Mouse (Mus musculus) kidney, embryonic 16.5 days (tissue): ENCODE measurements around the gene Tiprl. TPM values are rescaled to one million over a fixed set of nuclear protein-coding genes. Genes with fewer than 3 reads are reported as not detected.

ENCODE experiments used
- ATAC-seq: fragments of 200-750 bp; cut with Nextera tagmentation; 2 replicates; pipeline ENCODE4 v1.8.0; 2017; ENCODE audit warnings: moderate TSS enrichment; ENCODE audit not compliant: low FRiP score, low TSS enrichment
- H3K27ac ChIP-seq: fragments of 300-500 bp; sonication (generic); 2 replicates; pipeline ENCODE4 v1.5.1; 2014; ENCODE audit warnings: low read length
- H3K27me3 ChIP-seq: fragments of 300-500 bp; sonication (generic); 2 replicates; pipeline ENCODE4 v1.6.1; 2014; ENCODE audit warnings: low read length, control low read depth, mixed read lengths; ENCODE audit not compliant: insufficient read depth
- H3K36me3 ChIP-seq: fragments of 300-500 bp; sonication (generic); 2 replicates; pipeline ENCODE4 v1.6.1; 2014; ENCODE audit warnings: low read length, control low read depth, mixed read lengths; ENCODE audit not compliant: insufficient read depth
- H3K4me1 ChIP-seq: fragments of 300-500 bp; sonication (generic); 2 replicates; pipeline ENCODE4 v1.6.1; 2014; ENCODE audit warnings: low read length, control low read depth, mixed read lengths; ENCODE audit not compliant: insufficient read depth
- H3K4me2 ChIP-seq: fragments of 300-500 bp; sonication (generic); replicated peaks from 2 replicates; pipeline ENCODE4 v1.6.1; 2014; ENCODE audit warnings: low read depth, low read length
- H3K4me3 ChIP-seq: fragments of 300-500 bp; sonication (generic); 2 replicates; pipeline ENCODE4 v1.5.1; 2014; ENCODE audit warnings: mild to moderate bottlenecking, low read length
- H3K9ac ChIP-seq: fragments of 300-500 bp; sonication (generic); replicated peaks from 2 replicates; pipeline ENCODE4 v1.6.1; 2014; ENCODE audit warnings: low read length
- H3K9me3 ChIP-seq: fragments of 300-500 bp; sonication (generic); 2 replicates; pipeline ENCODE4 v1.6.1; 2016; ENCODE audit warnings: low read length, control low read depth
- WGBS: fragments of 180-500 bp; shearing (Covaris S2); extraction: QIAGEN DNeasy Blood & Tissue Kit; methylation state at CpG from one replicate; pipeline ENCODE4 v1.1.7; 2014; 5-methylcytosine and 5-hydroxymethylcytosine counted together
- polyA plus RNA-seq: library from polyadenylated mRNA; unstranded; fragments of >200 nt; fragmentation: Nextera tagmentation; extraction: Ambion mirVana; gene quantifications from 2 replicates; pipeline ENCODE4 v1.2.1, GENCODE M21; 2015

The Tiprl gene
- polyA plus RNA-seq = 112 and 115 TPM in 2 replicates

DNA sequence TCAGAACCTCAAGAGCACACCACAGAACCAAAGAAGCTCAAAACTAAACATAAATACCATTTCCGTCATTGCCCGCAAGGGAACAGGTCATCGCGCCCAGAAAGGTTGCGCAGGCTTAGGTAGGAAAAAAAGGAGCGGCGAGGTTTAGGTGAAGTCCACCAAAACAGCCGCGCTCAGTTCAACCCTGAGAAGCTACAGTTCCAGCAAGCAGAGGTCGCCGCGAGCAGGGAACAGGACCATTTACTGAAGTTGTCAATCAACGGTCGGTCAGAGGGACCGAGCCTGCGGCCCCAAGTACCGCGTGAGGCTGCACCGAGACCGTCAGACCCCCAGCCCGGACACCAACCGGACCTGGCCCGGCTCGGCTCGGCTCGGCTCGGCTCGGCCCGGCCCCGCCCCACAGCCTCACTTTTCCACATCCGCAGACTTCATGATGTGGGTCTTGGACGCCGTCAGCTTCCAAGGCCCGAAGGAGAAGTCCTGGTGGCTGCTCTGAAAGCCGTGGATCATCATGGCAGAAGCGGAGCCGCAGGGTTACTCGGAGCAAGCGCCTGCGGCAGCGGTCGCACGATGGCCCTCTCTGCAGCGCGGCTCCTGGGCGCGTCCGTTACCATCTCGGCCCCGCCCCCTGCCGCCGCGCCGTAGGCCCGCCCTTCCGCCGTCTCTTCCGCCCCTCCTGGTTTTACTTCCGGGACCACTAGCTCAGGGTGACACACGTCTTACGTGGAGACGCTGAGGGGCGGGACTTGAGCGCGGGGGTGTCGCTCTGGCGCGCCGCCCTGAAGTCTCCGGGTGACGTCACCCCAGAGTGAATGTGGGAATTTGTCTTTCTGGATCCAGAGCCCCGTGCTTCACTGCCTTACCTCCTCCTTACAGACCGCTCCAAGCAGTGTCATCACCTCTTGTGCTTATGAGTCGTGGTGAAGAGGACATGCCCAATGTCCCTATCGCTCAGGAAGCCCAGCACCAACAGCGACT is at the start of gene Tiprl:
Gene Tiprl (minus strand): TSS at position 676 of the 978 bp plus-strand sequence.
- WGBS = under 1% methylated on average over 76 of the region's 76 CpGs
- ATAC-seq = peak; percentile 99
- peak within 1 kb of the TSS; percentile 97 for H3K27ac ChIP-seq
- peaks cover 23% of the 10 kb centered on the region for H3K4me1 ChIP-seq
- H3K9me3 ChIP-seq = no peaks in the 10 kb centered on the region
- no peaks in the 10 kb centered on the region for H3K36me3 ChIP-seq
- peak within 1 kb of the TSS; percentile 86 for H3K4me2 ChIP-seq
- H3K4me3 ChIP-seq = peak within 1 kb of the TSS; percentile 97
- peak within 1 kb of the TSS; percentile 91 for H3K9ac ChIP-seq
- no peaks in the 10 kb centered on the region for H3K27me3 ChIP-seq

DNA sequence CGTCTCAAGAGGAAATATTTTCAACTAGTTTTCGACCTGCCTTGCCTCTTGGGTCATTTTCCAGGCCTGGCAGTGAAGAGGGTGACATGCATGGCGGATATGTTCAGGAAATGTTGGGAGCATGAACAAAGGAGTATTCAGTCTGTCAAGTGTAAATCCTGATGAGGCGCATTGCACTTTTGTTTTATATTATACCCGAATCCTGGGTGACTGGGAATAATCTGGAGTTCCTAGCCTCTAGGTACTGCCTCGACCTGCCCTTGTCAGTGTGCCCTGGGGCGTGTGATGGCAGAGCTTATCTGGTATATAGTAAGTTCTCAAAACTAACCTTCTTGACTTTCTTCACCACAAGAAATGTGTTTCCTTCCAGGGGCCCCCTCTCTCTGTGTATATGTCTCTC is 47.3 kb upstream of the Tiprl start:
- 66% methylated on average over 7 of the region's 7 CpGs for WGBS
- H3K27ac ChIP-seq = no peak overlapping the region
- no peak for ATAC-seq
- H3K9ac ChIP-seq = no peak overlapping the region
- H3K27me3 ChIP-seq = no peaks in the 10 kb centered on the region
- no peaks in the 10 kb centered on the region for H3K36me3 ChIP-seq
- no peak overlapping the region for H3K4me3 ChIP-seq
- peaks cover 31% of the 10 kb centered on the region for H3K4me1 ChIP-seq
- no peak overlapping the region for H3K4me2 ChIP-seq
- no peaks in the 10 kb centered on the region for H3K9me3 ChIP-seq

DNA sequence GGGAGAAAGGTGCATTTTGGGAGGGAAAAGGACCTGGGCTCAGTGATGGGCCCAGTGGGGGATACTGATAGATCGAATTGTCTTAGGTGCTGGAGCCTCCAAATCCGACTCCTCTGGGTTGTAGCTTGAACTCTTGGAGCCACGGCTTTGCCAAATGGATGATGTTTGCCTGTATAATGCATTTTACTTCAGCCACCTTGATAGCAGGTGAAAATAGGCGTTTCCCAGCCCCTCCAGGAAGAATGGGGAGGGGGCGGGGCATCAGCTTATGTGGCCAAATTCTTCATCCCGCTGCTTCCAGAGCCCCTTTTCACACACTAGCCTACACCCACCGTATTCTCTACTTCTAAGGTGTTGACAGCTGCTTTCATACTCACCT is 46.2 kb upstream of the Tiprl start:
- no peak for ATAC-seq
- Histone ChIP-seq H3K4me2 (peak overlapping the region; percentile 80), H3K36me3 (no peaks in the 10 kb centered on the region), H3K4me3 (peak overlapping the region; percentile 62), H3K9ac (peak overlapping the region; percentile 79), H3K27me3 (no peaks in the 10 kb centered on the region), H3K27ac (no peak overlapping the region), H3K9me3 (no peaks in the 10 kb centered on the region), H3K4me1 (peaks cover 31% of the 10 kb centered on the region)
- 22% methylated on average over 7 of the region's 7 CpGs for WGBS

DNA sequence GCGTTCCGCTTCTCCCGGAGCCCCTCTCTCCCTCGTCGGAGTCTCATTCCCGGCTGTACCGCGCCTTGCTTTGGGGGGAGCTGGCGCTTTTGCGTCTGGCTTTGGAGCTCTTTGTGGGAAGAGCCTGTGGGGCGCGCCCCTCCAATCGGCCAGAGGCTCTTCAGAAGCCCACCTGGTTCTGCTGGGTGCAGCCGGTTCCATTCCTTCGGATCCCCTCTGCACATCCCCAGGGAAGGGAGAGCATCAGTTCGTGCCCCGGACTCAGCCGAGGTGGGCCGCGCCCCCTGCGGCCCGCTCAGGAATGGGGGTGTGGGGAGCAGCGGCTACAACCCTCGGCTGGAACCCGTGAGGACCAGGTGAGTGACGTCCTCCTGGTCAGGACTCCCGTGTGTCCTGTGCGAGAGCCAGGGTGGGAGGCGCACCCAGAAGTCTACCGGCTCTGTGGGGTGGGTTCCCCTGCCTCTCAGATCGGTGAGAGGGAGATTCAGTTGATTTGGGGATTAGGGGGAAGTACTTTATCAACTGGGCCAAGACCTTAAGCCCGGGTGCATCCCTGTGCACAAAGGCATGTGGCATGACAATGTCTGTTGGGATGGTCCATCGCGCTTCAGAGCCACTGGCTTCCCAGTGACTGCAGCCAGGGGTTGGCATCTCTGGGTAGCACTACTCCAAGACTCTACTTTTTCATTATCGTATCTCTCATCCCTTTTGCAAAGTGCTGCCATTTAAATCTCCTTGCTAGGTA is 45.6 kb upstream of the Tiprl start:
- Histone ChIP-seq H3K4me1 (peaks cover 31% of the 10 kb centered on the region), H3K4me3 (peak overlapping the region; percentile 62), H3K9me3 (no peaks in the 10 kb centered on the region), H3K27ac (peak overlapping the region; percentile 73), H3K9ac (peak overlapping the region; percentile 79), H3K36me3 (no peaks in the 10 kb centered on the region), H3K27me3 (no peaks in the 10 kb centered on the region), H3K4me2 (peak overlapping the region; percentile 80)
- WGBS = 1% methylated on average over 35 of the region's 35 CpGs
- peak; percentile 77 for ATAC-seq

DNA sequence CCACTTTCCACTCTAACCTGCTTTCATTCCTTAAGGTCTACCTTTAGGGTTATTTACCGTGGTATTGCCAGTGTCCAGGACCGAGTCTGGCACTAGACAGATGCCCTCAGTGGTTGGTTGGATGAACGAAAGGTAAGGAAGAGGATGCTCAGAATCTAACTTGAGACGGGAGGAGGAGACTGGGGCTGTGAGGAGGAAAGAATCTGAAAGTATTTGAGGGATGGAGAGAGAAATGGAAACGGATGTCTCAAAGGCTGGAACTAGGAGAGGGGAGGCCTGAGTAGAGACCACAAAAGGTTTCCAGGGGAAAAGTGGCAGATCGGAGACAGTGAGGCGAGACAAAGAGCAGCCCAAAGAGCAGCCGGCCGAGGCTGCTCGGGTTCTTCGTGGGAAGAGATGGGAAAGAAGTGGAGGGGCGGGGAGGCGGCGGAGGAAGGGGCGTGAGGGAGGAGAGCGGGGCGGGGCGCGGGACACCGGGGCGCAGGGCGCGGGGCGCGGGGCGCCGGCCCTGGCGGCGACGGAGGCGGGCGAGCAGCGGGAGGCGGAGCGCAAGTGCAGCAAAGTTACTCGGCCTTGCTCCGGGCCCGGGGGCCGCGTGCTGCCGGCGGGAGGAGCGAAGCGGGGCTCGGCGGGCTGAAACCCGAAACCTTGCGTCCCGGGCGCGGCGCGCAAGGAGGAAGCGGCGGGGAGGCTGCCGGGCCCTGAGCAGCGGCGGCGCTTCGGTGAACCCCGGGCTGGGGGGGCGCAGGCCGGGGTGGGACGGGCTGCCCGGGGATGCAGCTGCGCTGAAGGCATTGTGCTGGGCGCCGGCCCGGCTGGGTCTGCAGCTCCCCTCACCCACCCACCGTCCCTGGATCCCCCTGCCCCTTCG is 44.8 kb upstream of the Tiprl start:
- H3K4me3 ChIP-seq = peak overlapping the region; percentile 62
- ATAC-seq = peak; percentile 90
- no peaks in the 10 kb centered on the region for H3K9me3 ChIP-seq
- peak overlapping the region; percentile 73 for H3K27ac ChIP-seq
- H3K36me3 ChIP-seq = no peaks in the 10 kb centered on the region
- peaks cover 31% of the 10 kb centered on the region for H3K4me1 ChIP-seq
- peak overlapping the region; percentile 79 for H3K9ac ChIP-seq
- peak overlapping the region; percentile 80 for H3K4me2 ChIP-seq
- under 1% methylated on average over 46 of the region's 71 CpGs for WGBS
- no peaks in the 10 kb centered on the region for H3K27me3 ChIP-seq

DNA sequence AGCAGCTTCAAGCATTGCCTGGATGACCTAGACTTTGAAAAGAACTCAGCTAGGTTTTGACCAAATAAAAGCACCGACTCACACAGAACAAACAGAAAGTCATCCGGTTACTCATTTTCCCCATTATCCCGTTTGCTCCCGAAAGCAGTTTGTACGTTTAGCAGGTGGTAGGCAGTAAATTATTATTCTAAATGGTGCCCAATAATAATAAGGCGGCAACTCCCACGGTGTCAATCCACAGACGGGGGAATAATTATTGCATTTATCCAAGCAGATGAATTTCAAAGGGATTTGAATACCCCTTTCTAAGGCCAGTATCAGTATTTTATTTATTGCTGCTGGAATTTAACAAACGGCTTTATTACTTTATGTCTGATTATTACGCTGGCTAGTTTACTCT is 43.9 kb upstream of the Tiprl start:
- Histone ChIP-seq H3K4me2 (peak overlapping the region; percentile 80), H3K27ac (no peak overlapping the region), H3K27me3 (no peaks in the 10 kb centered on the region), H3K9ac (peak overlapping the region; percentile 79; the same call in 1 of the 2 replicates), H3K4me1 (peaks cover 27% of the 10 kb centered on the region), H3K36me3 (no peaks in the 10 kb centered on the region), H3K9me3 (no peaks in the 10 kb centered on the region), H3K4me3 (peak overlapping the region; percentile 62; the same call in 1 of the 2 replicates)
- 17% methylated on average over 10 of the region's 10 CpGs for WGBS
- no peak for ATAC-seq

DNA sequence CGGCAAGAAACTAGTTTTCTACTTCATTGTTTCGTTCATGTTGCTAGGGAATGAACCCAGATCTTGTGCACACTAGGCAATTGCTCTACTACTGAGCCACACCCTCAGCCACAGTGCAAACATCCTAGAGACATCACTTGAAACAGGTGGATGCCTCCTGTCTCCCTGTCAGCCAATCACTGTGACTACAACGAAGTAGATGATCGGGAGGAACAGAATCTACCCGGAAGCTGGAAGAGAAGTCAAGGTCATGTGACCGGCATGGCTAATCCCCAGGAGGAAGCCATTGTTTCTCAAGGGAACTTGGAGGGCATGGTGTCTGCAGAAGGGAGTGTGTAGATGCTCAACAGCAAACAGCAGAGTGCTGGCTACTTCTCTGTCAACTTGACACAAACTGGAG is 38.1 kb upstream of the Tiprl start:
- H3K4me2 ChIP-seq = no peak overlapping the region
- H3K36me3 ChIP-seq = no peaks in the 10 kb centered on the region
- H3K27me3 ChIP-seq = no peaks in the 10 kb centered on the region
- no peak overlapping the region for H3K27ac ChIP-seq
- H3K4me3 ChIP-seq = no peak overlapping the region
- H3K9ac ChIP-seq = no peak overlapping the region
- no peaks in the 10 kb centered on the region for H3K4me1 ChIP-seq
- ATAC-seq = no peak
- WGBS = 84% methylated on average over 6 of the region's 6 CpGs
- no peaks in the 10 kb centered on the region for H3K9me3 ChIP-seq

DNA sequence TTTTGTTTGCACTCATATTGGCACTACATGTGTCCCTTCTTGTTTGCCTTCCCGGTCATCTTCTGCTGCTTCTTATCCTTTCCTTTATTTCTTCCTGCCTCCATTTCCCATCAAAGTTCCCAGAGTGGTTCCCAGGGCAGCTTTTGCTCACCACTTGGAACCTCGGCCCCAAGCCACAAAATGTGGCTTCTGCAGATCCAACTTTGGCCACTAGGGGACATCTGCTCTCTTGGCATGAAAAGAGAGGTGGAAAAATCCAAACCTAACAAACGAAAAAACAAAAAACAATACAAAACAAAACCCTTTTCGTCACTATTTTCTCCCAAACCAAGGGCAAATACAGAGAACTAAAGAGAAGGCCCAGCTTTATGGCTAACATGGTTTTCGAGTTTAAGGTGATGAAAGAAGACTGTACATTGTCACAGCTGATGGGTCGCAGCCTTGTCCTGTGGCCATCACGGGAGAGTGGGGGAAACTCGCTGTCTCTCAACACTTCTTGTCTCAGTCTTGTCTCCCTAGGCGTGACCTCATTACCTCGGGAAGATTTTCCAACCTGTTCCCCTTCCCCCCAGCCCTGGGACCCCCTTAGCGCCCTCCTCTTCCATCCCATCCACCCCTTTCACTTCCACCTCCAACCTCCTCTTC is 15.4 kb upstream of the Tiprl start:
- H3K4me3 ChIP-seq = no peak overlapping the region

DNA sequence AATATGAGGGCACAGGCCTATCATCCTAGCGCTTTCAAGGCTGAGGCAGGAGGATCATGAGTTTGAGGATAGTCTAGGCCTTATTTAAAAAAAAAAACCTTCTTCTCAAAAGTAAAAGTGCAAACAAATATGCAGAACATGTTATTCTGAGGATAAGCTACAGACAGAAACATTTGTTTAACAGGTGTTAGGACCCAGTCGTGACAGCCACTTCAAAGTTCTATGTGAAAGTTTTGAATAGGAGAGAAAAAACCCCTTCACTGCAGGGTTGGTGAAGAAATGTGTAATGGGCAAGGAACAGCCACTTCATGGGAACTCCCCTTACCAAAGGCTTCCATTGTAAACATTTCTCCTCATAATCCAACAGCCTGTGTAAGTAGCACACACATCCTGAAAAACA is 13.8 kb upstream of the Tiprl start:
- H3K4me2 ChIP-seq = no peak overlapping the region
- H3K27me3 ChIP-seq = no peaks in the 10 kb centered on the region
- no peak overlapping the region for H3K9ac ChIP-seq
- ATAC-seq = no peak
- H3K4me1 ChIP-seq = no peaks in the 10 kb centered on the region
- no peaks in the 10 kb centered on the region for H3K9me3 ChIP-seq
- WGBS = 82% methylated on average over 2 of the region's 2 CpGs
- H3K27ac ChIP-seq = no peak overlapping the region
- no peaks in the 10 kb centered on the region for H3K36me3 ChIP-seq
- H3K4me3 ChIP-seq = no peak overlapping the region

More for the DNA sequence above, 15.4 kb upstream of the Tiprl start:
- Histone ChIP-seq H3K27ac (no peak overlapping the region), H3K36me3 (no peaks in the 10 kb centered on the region), H3K9ac (0 out of 2 replicates have a peak overlapping the region, but pooled peaks have one; percentile 15), H3K27me3 (no peaks in the 10 kb centered on the region), H3K4me1 (no peaks in the 10 kb centered on the region), H3K9me3 (no peaks in the 10 kb centered on the region), H3K4me2 (peak overlapping the region; percentile 36; the same call in 1 of the 2 replicates)
- 39% methylated on average over 11 of the region's 11 CpGs for WGBS
- ATAC-seq = peak; percentile 23; the same call in 1 of the 2 replicates
